Mouse (Mus musculus) erythroblast, adult 5-6 weeks (primary cell): ENCODE results near the gene Wipi2. TPM values are rescaled to one million over a fixed set of nuclear protein-coding genes. Genes with fewer than 3 reads are reported as not detected.

Experiments
- ATAC-seq: replicated peaks from 2 replicates; pipeline ENCODE4 v1.8.0; 2016; ENCODE audit warnings: moderate number of reproducible peaks, mild to moderate bottlenecking, moderate TSS enrichment, inconsistent platforms; ENCODE audit not compliant: poor library complexity, low FRiP score, severe bottlenecking
- total RNA-seq, 2 experiments: library from RNA; stranded (forward) in 1 of 2; stranded (reverse) in 1 of 2; fragments of 150-400 nt in 1 of 2; fragments of 200-764, 138-1000 nt in 1 of 2; gene quantifications; 2 replicates each; pipeline versions ENCODE4 v1.2.3 to v1.2.4; 2015 to 2017; ENCODE audit warnings: low replicate concordance in 2 of 2

The Wipi2 gene
- total RNA-seq, 2 experiments from 2014 or later, result 60.9 to 115 TPM

DNA sequence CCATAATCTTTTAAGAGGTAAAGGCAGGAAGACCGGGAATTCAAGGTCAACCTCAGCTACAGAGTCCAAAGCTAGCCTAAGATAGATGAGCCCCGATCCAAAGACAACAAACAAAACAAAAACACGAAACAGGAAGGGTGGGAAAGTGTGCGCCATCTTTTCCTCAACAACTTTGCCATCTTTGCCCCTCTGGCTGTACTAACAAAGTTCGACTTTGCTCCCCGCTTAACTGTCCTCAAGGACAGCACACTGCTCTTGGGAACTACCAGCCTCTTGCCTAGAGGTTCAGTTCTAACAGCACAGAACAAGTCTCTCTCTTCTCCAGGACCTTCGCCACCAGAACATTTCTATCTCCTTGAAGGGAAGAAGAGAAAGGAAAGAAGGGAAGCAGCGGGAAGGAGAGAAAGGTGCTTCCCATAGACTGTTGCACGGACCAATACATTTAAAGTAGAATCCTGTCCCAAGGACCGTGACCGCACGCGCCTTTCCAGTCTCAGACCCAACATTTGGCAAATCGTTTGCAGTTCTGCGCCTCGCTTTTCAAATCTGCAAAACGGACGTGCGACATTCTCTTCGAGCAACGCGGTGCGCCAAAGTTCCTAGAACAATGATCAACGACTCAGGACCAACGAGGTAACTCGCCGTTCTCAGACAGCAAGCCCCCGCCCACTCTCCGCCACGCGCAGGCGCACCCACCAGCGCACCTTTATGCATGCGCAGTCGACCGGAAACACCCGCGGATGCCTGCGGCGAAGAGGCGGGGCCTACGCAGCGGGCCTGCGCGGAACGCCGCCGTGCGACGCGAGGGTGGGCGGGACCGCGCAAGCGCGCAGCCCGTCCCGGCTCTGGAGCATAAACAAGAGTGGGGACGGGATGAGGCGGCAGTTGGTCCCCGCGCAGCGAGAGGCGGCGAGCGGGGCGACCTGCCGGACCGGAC is 1.5 kb downstream of the Wipi2 start:
- ATAC-seq, result peak; percentile 95

- no peak for ATAC-seq
Measured at GRCm38 (mm10) chr5:142629663-142630025, 2.1 kb downstream of the Wipi2 start.

- ATAC-seq, result peak; percentile 32; the same call in 1 of the 2 replicates
Measured at GRCm38 (mm10) chr5:142630224-142630623, 2.7 kb downstream of the Wipi2 start.

DNA sequence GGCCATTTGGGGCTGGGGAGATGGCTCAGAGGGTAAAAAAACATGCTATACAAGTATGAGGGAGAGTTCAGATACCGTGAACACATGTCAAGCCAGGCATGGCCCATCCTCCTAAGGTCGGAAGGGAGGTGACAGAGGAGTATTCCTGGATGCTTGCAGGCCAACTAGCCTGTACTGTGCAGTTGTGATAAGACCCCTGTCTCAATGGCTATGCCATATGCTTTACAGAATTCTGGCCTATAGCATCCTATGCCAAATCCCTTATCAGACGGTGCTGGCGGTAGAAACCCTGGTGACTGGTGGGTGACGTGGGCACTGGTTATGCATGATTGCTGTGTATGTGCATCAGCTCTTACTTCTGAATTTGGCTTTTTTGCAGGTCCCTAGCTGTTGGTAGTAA is 10.3 kb downstream of the Wipi2 start:
- ATAC-seq, result peak; percentile 95

DNA sequence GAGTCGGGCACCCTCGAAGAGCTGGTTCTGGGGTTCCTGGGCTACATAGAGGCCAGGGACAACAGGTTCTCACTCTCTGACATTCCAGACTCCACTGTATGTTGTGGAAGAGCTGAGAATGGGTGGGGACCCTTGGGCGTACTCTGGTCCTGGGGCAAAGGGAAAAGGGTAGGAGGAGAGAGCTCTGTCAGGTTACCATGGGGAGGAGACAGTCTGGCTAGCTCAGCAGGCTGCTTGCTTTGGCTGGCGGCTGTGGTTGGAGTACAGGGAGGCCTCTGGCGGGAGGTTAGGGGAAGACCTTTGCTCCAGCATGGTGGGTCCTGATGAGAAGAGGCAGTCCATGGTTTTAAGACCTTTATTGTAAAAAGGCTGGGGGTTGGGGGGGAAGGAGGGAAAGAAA is 12.6 kb downstream of the Wipi2 start:
- ATAC-seq, result no peak

- no peak for ATAC-seq
Measured at GRCm38 (mm10) chr5:142641331-142642051, 14.0 kb downstream of the Wipi2 start.

- no peak for ATAC-seq
Measured at GRCm38 (mm10) chr5:142648162-142648561, 20.7 kb downstream of the Wipi2 start.

- peak; percentile 10; the same call in 1 of the 2 replicates for ATAC-seq
Measured at GRCm38 (mm10) chr5:142649460-142650050, 22.1 kb downstream of the Wipi2 start.

- ATAC-seq, result 0 out of 2 replicates have a peak, but pooled peaks have one; percentile 8
Measured at GRCm38 (mm10) chr5:142650390-142650789, 22.9 kb downstream of the Wipi2 start.

DNA sequence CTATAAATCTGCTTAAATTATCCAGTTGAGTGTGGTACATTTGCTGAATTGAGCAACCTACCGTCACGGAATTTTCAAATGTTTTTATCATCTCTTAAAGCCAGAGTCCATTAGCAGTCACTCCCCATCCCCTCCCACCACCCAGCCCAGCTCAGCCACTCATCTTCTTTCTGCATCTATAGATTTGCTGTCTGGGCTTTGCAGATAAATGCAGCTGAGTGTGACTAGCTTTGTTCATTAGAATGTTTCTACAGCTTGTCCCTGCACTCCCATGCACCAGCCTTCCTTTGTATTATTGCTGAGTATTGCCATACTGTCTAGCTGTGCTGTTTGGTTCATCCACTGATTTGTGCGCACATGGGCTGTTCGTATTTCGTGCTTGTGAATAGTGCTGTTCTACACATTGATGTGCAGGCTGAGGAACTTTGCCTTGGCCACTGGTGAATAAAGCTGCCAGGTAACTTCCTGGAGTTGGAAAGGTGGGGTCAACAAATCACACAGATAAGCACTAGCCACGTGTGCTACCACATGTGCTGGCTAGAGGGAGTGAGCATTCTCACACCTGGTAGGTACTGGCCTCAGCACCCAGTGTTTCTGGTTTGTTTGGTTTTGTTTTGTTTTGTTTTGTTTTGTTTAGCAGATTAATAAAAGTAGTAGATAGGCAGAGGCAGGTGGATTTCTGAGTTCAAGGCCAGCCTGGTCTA is 23.4 kb downstream of the Wipi2 start:
- ATAC-seq, result peak; percentile 81

DNA sequence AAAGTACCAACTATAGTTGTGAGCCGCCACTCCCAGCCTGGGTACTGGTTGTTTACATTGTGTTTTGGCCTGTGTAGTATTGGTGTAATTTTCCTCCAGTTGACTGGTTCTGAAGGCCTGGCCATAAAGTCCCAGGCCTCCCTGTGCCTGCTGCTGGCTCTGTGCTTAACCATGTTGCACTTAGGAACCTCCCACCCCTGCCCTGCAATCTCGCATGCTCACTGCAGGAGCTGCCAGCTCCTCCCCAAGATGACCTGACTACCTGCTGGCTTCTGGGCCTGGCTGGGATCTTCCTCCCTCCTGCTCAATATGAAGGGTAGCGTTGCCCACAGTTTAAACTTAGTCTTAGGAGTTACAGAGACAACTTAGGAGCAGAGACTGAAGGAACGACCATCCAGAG is 24.8 kb downstream of the Wipi2 start:
- ATAC-seq, result peak; percentile 61

DNA sequence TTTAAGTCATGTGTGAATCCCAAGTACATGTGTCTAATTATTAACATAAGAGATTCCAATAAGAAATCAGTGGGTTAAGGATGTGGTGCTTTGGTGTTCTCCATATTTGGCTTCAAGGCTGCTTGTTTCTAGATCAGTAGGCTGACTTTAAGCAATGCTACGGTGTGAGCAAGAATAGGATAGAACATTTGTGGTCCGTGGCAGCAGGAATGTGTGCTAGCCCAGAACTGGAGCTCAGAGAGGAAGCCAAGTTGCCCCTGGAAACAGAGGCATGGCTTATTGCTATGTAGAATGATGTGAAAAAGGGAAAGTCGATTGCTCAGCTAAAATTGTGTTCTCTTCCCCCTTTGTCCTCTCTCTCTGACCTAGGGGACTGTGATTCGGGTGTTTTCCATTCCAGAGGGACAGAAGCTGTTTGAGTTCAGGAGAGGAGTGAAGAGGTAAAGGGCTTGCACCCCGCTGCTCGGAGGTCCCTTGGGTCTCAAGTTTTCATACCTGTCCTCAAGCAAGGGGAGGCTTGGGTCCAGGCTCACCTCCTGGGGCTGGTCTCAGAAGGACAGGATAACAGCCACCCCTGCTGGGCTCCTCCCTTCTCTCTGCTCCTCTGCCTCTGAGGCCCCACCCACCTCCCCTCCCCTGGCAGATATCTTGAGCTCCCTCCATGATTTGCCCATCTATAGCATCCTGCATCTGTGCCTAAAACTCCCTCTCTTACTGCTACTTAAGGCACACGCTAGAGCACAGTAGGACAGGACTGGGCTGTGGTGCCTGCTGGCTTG is 33.3 kb downstream of the Wipi2 start:
- no peak for ATAC-seq

DNA sequence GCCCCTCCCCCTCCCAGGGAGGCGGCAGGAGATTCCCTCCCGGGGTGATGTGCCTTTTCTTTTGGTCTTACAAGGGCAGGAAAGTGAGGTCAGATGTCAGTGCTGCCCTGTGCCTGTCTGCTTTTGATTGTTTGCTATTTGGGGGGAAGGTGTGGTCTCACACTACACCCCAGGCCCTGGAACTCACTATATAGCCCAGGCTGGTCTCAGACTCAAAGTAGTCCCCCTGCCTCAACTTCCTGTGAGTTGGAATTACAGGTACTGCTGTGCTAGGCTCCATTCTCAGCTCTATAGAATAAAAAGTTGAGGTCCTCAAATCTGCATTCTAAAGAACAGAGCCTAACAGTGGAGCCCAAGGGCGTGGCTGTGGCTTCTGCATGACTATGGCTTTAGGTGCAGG is 40.4 kb downstream of the Wipi2 start:
- no peak for ATAC-seq

DNA sequence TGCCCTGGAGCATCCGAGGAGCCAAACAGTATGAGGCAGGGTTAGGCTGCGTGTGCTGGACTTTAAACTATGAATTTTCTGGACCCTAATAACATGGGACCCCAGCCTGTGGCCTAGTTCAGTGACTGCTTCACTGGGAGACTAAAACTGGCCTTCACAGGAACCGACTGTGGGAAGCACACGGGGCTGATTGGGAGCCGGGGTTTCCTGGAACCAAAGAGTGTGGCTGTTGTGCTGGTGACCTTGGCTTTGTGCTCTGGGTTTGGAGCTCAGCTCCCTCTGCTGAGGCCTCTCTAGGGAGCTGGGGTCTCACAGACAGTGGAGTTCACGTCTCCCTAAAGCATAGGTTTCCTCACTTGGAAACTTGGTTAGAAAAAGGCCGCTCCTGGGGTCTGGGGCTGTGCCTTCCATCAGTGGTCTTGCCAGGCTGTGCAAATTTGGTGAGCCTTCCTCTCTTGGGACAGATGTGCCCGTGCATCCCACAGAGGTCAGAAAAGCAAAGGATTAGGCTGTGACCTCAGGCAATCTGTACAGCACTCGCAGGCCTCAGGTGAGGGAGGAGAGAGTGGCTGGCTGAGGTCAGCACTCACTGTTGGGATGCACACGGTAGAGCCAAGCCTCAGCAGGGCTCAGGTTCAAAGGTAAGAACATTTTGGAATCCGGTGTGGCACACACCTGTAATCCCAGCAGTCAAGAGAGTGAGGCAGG is 41.2 kb downstream of the Wipi2 start:
- no peak for ATAC-seq

DNA sequence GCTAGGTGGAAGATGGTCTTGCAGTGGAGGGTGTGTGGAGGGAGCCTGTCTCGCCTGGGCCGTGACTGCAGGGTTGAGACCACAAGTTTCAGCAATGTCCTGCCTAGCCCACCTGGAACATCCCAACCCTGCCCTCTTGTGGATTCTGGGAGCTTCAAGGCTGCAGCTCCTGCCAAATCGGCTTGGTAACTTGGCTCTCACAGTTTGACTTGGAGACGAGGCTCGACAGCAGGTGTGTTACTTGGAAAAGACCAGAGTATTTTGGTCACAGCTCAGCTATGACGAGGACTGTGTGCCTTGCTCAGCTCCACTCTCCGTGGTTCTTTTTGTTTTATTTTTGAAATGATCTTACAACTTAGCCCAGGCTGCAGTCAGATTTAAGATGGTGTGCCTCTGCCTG is 42.2 kb downstream of the Wipi2 start:
- ATAC-seq, result no peak

GRCm38 (mm10) chr5:142673082-142673481 is 45.6 kb downstream of the Wipi2 start:
- ATAC-seq, result no peak

GRCm38 (mm10) chr5:142678141-142678571 is 50.7 kb downstream of the Wipi2 start:
- ATAC-seq, result no peak

DNA sequence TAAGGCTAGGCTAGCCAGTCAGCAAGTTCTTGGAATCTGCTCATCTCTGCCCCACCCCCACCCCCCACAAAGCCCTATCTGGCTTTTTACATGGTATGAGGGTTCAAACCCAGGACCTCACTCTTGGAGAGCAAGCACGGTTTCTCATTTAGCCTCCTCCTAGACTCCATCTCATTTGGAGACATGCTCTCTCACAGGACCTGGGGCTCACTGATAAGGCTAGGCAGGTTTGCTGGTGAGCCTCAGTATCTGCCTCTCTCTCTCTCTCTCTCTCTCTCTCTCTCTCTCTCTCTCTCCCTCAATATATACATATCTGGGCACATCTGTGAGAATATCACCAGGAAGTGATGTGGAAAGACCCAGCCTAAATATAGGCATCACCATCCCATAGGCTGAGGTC is 51.6 kb downstream of the Wipi2 start:
- ATAC-seq, result no peak

- no peak for ATAC-seq
Measured at GRCm38 (mm10) chr5:142681911-142682310, 54.4 kb downstream of the Wipi2 start.
